Mouse (Mus musculus): ENCODE data around the gene Lyl1.

The Lyl1 gene

GRCm38 (mm10) chr8:84703466-84704249 lies 2.4 kb downstream of the Lyl1 start:
- DNase-seq (ENCODE audit: low spot score), result no peak

- peak; percentile 83 for DNase-seq (ENCODE audit: low spot score)
These were observed 3.1 kb downstream of the Lyl1 start for GRCm38 (mm10) chr8:84704356-84704755.

GRCm38 (mm10) chr8:84704867-84705831 lies 3.9 kb downstream of the Lyl1 start:
- peak; percentile 49 for DNase-seq (ENCODE audit: low spot score)

- DNase-seq (ENCODE audit: low spot score), result no peak
These were observed 4.7 kb downstream of the Lyl1 start for GRCm38 (mm10) chr8:84705960-84706359.

GRCm38 (mm10) chr8:84706610-84707266 lies 5.5 kb downstream of the Lyl1 start:
- peak; percentile 60 for DNase-seq (ENCODE audit: low spot score)

- DNase-seq (ENCODE audit: low spot score), result peak; percentile 71
These were observed 6.1 kb downstream of the Lyl1 start for GRCm38 (mm10) chr8:84707267-84707883.

GRCm38 (mm10) chr8:84708071-84708541 lies 6.8 kb downstream of the Lyl1 start:
- DNase-seq (ENCODE audit: low spot score), result peak; percentile 65

GRCm38 (mm10) chr8:84708774-84709475 lies 7.7 kb downstream of the Lyl1 start:
- DNase-seq (ENCODE audit: low spot score), result peak; percentile 80

GRCm38 (mm10) chr8:84709931-84710330 lies 8.7 kb downstream of the Lyl1 start:
- DNase-seq (ENCODE audit: low spot score), result no peak

- no peak for DNase-seq (ENCODE audit: low spot score)
These were observed 10.1 kb downstream of the Lyl1 start for GRCm38 (mm10) chr8:84711312-84711711.

- no peak for DNase-seq (ENCODE audit: low spot score)
These were observed 10.9 kb downstream of the Lyl1 start for GRCm38 (mm10) chr8:84711933-84712758.

GRCm38 (mm10) chr8:84712759-84713120 lies 11.5 kb downstream of the Lyl1 start:
- DNase-seq (ENCODE audit: low spot score), result no peak

- no peak for DNase-seq (ENCODE audit: low spot score)
These were observed 12.1 kb downstream of the Lyl1 start for GRCm38 (mm10) chr8:84713381-84713780.

GRCm38 (mm10) chr8:84714161-84714560 lies 12.9 kb downstream of the Lyl1 start:
- no peak for DNase-seq (ENCODE audit: low spot score)

- DNase-seq (ENCODE audit: low spot score), result no peak
These were observed 14.7 kb downstream of the Lyl1 start for GRCm38 (mm10) chr8:84715893-84716468.

- no peak for DNase-seq (ENCODE audit: low spot score)
These were observed 15.5 kb downstream of the Lyl1 start for GRCm38 (mm10) chr8:84716790-84717189.

GRCm38 (mm10) chr8:84718476-84718875 lies 17.2 kb downstream of the Lyl1 start:
- no peak for DNase-seq (ENCODE audit: low spot score)

GRCm38 (mm10) chr8:84718959-84719690 lies 17.9 kb downstream of the Lyl1 start:
- no peak for DNase-seq (ENCODE audit: low spot score)

- no peak for DNase-seq (ENCODE audit: low spot score)
These were observed 21.2 kb downstream of the Lyl1 start for GRCm38 (mm10) chr8:84722530-84722849.

Data from testis, postnatal 14 days (tissue).